Mouse (Mus musculus) C2C12 (cell line): ENCODE data around the gene Speg.

Experiments
- CEBPB ChIP-seq: IDR thresholded peaks from one replicate; pipeline ENCODE4 v1.6.1; 2011; ENCODE audit warnings: low read depth, mild to moderate bottlenecking, control low read depth, moderate library complexity
- CTCF ChIP-seq: IDR thresholded peaks from one replicate; pipeline ENCODE4 v1.5.1; 2011; ENCODE audit not compliant: control insufficient read depth, insufficient read depth, insufficient read length
- MAX ChIP-seq: IDR thresholded peaks from one replicate; pipeline ENCODE4 v1.6.1; 2011; ENCODE audit warnings: mild to moderate bottlenecking, control low read depth
- MYOD1 ChIP-seq: IDR thresholded peaks from one replicate; pipeline ENCODE4 v1.6.1; 2011; ENCODE audit warnings: low read depth; ENCODE audit not compliant: control insufficient read depth, insufficient read length
- USF1 ChIP-seq: IDR thresholded peaks from one replicate; pipeline ENCODE4 v1.6.1; 2011; ENCODE audit warnings: low read depth, mild to moderate bottlenecking, control low read depth, moderate library complexity

DNA sequence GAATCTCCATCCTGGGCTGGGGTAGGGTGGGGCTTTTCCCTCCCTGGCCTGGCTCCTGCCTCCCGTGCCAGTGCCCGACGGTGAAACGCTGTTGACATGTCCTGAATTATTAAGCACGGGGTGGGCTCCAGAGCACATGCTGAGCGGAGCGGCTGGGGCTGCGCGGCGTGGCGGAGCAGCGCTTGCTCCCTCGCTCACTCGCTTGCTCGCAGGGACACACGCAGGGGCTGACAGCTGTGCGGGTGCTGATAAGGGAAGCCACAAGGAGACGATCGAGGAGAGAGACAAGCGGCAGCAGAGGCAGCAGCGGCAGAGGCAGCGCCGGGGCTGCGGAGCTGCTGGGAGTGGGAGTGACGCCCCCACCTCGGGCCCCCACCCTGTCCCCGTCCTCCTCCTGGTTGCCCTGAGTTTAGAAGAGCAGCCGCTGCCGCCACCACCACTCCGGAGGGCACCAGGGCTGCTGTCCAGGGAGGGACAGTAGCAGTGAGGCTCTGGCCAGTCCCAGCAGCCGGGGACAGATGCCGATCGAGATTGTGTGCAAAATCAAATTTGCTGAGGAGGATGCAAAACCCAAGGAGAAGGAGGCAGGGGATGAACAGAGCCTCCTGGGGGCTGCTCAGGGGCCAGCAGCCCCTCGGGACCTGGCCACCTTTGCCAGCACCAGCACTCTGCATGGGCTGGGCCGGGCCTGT, 75.4 kb downstream of the Speg start, which contains the start of gene Asic4:
- TF ChIP-seq MYOD1 (peak; percentile 23), USF1 (no peak), CTCF (no peak), MAX (no peak), CEBPB (no peak)
